Mouse (Mus musculus) heart, postnatal 4 days (tissue): ENCODE measurements around the gene Resp18. TPM values are rescaled to one million over a fixed set of nuclear protein-coding genes. Genes with fewer than 3 reads are reported as not detected.

Source experiments
- DNase-seq: peaks from one replicate; pipeline ENCODE4 v3.0.0; 2021
- total RNA-seq, 2 experiments: library from RNA; stranded (reverse); gene quantifications; 2 replicates each; pipeline ENCODE4 v1.2.3; 2021

Resp18 gene
- not detected for total RNA-seq

DNA sequence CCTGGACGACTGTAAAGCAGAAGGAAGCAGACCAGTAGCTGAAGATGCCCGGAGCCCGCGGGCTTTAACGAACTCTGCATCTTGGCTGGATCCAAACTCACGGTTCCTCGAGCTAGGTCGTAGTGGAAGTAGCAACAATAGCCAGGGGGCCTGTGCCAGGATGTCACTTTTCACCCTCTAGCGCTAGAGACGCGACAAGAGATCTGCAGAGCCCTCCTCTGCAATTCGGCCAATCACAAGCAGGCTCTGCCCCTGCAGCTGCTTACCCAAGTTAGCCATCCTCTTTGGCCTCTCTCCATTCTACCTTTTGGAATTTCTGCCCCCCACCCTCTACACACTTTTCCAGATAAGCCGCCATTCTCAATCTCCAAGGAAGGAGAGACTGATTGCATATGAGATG lies at the start of gene Resp18:
Gene Resp18 (minus strand): TSS at position 188 of the 400 bp plus-strand sequence.
- DNase-seq, result no peak

DNA sequence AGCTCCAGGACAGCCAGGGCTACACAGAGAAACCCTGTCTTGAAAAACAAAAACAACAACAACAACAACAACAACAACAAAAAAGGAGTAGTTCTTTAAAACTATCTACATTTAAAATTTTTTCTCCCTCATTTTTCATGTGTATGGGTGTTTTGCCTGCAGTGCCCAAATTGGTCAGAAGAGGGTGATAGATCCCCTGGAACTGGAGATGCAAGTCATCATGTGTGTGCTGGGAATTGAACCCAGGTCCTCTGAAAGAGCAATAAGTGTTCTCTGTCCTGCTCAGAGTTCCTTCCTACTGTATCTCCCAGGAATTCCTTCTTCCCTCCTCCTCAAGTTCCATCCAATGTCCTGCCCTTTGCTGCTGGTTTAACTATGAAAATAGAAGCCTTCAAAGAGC lies 49.2 kb upstream of the Resp18 start:
- no peak for DNase-seq

DNA sequence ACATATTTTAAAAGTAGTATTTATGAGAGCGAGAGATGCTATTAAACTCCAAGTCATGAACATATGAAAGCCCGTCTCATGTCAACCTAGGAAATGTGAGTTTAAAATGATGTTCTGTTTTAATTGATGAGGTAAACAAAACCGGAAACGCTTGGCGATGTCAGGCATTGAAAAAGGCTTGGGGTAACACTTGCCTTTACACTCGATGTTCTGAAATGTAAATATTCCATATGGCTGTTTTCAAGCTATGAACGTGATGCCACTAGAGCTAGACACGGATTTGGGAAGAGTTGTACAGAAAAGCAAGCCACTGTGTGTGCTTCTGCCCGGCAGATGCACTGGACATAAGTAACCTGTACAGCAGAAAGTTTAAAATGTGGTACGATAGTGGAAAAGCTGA lies 41.0 kb upstream of the Resp18 start:
- DNase-seq, result no peak

DNA sequence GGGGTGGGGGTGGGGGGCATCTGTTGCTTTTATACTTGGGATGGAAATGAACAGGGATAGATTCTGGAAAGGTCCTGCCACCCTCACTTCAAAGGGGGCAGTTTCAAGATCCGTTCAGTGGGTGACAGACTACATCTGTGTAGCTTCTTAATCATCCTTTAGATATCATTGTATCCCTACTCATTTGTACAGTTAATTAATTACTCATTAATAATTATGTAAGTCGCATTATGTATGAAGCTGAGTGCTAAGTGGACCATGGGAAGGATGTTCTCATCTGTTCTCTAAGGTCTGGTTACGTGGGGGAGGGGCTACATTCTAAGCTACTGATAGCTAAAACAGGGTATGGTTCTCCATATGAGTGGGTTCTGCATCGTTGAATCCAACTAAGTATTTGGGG lies 40.5 kb upstream of the Resp18 start:
- DNase-seq, result no peak

DNA sequence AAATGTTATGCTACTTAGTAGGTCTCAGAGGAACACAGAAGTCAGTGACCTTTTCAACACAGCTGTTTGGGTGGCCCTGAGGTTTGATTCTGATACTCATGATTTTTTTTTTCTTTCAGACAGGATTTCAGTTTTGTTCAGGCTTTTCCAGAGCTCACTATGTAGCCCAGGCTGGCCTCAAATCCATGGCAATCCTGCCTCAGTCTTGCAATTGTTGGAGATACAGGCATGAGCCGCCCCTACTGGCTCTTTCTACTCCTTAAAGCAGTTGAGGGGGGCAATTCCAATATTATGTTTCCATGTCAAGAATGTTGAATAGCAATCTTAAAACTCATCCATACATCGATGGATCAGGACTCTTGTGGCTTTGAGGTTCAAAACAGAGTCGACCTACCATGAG lies 40.1 kb upstream of the Resp18 start:
- no peak for DNase-seq

DNA sequence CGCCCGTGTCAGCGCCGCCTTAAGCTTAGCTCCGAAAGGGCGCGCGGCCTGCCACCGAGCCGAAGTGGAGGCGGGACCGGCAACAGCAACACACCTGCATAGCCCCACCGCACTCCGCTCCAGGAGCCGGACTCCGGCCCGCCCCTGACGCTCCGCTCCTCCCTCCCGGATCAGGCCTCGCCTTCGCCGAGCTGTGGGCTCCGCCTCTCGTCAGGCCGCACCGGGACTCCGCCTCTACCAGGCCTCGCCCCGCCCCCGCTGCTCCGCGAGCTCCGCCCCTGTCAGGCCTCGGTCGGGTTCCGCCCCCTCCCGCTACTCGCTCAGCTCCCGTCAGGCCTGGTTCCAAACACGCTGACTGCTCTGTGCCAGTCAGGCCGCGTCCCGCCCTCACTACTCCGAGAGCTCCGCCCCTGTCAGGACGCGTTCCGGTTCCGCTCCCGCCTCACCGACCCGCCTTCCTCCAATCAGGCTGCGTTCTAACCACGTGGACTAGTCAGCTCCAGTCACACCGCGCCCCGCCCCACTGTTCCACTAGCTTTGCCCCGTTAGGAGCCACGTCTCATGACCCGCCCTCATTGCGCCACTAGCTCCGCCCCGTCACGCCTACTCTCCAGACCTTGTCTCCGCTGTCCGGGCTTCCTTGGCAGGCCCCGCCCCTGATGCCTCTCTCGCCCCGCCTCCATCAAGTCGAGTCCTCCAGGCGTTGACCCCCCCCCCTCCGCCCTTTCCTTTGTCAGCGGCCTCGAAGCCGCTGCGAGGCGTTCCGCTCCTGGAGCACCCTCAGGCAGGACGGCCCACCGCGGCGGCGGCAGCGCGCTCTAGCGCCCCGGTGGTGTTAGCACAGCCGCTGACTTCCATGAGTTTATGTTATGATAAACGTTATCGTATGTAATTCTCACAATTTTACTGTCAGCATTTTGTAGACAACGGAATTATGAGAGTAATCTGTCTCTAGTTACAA lies 39.3 kb upstream of the Resp18 start, which contains the start of gene Dnpep:
Gene Dnpep (minus strand): TSS at position 750 of the 961 bp plus-strand sequence.
- DNase-seq, result peak; percentile 100

DNA sequence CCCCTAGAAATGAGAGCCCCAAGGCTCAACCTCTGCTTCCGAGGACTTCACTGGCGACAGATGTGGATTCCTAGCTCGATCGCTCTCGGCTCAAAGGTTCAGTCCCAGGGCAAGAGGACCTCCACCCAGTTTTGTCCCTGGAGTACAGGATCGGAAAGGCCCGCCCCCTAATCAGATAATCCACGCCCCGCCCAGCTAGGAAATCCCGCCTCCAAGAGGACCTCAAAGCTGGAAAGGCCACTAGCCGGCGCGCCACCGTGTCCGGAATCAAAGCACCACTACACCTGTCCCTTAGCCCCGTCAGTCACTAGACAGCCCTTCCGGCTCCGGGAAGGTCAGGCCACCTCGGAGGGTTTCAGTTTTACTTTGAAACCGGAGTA lies 38.6 kb upstream of the Resp18 start:
- DNase-seq, result peak; percentile 90

DNA sequence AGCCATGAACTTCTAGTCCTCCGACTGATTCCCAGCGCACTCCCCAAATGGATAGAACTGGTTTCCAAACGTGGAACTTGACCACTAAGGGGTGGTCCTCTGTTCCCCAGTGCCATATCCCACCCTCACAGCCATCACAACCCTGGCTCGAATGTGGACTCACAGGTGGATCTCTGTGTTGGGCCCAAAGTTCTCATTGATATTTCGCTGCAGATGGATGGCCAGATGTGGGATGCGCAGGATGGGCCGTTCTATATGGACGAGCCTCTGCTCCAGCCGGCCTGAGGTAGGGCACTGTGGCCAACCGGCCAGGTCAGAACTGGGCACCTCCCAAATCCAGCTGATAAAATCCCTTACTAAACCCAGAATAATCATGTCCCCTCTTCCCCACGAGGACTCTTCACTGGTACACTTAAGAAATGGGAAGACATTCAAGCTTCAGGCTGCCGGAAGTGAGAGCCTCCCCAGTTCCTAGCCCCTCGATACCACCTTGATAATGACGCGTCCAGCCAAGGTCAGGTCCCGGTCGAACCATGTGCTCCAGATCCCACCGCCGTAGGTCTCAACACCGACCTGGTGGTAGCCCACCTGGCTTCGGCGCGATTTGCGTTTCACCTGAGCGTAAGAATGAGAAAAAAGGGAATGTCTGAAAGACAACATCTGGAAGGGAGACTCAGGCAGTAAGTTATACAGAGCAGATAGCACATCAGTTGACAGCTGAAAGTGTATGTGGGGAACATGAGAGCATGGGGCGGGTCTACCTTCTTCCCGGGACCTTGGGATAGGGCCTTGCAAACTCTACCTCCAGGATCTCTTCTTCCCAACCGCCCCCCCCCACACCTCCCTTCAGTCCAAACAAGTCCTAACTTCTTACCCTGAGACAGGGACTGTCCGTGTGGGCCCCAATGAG lies 37.5 kb upstream of the Resp18 start:
- DNase-seq, result no peak

DNA sequence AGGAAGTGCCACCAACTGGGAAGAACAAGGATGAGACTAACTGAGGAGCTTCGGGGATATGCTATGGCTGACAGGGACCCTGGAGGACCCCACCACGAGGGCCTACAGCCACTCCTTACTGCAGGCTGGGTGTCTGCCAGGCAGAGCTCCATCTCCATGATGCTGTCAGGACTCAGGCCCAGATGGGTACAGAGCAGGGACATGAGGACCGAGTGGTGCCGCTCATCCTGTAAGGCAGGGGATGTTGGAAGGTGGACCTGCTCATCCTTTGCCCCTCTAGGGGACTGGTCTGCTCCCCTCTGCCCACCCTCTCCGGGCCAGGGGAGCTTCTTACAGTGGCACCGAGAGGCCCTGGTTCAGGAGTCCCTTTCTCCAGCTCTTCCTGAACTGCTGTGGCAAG lies 36.8 kb upstream of the Resp18 start:
- no peak for DNase-seq

DNA sequence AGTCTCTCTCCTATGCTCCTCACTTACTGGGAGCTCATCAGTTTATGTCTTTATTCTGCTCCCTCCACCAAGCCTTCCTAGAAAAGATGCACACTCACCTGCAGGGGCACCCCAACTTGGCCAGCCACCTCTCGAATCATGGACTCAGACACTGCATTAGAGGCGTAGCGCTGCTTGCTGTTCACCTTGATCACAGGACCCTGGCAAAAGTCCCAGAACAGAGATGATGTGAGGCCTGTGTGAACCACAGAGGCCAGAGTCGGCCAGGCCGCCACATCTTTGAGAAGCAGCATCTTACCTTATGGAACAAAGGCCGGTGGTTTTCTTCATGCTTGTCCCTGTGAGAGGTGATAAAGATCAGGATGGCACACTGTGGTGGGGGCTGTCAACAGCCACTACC lies 33.5 kb upstream of the Resp18 start:
- no peak for DNase-seq

DNA sequence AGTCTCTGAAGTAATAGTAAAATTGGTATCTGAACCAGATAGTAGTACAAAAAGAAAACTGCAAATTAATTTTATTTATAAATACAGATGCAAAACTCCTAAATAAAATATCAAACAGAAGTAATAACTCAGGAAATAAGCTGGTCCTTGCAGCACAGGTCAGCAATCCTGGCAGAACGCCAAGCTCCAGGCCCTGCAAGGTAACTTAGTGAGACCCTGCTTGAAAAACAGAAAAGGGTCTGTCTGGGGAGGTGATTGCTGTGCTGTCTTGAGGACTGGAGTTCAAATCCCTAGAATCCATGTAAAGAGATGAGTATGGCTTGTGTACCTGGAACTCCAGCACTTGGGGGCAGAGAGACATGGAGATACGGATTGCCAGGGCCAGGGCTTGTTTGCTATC lies 26.4 kb upstream of the Resp18 start:
- no peak for DNase-seq

DNA sequence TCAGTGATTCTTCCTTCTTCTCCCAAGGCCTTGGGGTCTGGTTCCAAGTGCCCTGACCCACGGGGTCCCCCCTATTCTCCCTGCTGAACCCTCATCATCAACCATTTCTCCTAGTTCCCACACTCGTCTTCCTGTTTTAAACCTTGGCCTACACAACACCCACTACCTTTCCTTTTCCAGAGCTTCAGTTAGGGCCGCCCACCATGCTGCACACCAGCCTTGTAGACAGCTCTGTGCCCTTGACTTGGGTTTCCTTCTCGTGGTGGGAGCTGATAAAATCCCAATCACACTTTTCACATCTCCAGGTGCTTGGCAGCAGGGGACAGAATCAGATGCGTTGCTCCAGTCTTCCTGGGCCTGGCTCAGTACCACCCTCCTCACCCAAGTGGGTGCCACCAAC lies 16.1 kb upstream of the Resp18 start:
- DNase-seq, result no peak

DNA sequence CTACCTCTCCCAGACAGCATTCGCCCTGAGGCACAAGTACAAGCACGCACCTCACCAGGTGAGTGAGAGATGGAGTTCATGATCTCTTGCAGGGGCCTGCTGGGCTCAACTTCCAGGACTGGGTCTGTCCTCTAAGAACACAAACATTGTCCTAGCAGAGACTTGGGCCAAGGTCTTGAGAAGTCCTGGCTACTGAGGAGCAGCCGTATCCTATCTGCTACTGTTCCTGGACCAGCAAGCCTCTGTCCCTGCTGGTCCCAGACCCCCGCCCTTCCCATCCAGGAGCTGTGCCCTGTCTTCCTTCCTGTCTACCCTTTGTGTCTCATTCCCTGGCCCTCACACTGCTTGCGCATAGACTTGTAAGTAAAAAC lies 15.1 kb upstream of the Resp18 start:
- no peak for DNase-seq

DNA sequence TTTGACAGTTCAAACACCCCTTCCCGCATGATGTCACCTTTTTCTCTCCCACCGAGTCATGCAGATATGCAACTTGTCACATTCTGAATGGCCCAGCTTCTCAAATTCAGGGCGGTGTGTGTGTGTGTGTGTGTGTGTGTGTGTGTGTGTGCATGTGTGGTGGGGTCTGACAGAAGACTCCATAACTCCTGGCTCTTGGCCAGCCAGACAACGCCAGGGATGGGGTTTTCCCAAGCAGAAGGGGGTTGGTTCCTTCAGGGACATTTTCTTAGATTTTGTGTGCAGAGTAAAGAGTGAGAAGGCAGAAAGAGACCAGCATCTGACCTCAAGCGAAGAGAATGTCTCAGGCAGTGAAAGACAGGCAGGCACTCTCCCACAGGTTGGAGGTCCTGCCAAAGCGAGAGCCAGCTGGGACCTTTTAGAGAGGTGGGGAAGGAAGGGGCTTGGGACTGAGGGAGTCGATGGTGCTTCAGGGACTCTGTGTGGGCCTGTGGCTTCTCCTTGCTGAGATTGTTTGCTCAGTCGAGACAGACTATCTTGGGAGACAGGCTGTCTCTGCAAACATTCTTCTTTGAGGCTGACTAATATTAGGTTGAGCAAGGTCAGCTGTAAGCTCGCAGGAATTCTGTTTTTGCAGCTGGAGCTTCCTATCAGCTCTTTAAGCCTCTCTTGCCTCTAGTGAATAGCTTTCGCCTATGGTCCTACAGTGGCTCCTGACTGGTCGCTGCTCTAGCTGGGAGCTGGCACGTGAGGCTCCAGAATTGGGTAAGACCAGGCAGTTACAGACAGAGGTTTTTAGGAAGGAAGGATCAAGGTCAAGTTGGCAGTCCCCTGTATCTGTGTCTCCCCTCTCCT lies 14.5 kb upstream of the Resp18 start:
- peak; percentile 26 for DNase-seq

DNA sequence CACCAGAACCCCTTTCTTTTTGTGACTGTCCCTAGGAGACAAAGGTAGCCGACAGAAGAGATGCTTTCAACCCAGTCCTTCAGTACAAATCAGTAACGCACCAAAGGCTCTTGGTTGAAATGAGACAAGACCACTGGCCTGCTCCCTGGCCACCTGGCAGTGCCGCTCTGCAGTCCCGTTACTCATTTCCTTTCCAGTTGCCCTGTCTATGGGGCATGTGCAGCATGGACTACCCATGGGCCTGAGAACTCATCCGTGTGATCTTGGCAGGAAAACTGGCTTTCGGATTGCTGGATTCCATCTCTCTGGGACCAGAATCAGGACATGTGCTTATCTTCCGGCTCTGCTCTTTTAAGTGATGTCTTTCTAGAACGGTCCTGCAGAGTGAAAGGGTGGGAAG lies 13.1 kb upstream of the Resp18 start:
- DNase-seq, result no peak

DNA sequence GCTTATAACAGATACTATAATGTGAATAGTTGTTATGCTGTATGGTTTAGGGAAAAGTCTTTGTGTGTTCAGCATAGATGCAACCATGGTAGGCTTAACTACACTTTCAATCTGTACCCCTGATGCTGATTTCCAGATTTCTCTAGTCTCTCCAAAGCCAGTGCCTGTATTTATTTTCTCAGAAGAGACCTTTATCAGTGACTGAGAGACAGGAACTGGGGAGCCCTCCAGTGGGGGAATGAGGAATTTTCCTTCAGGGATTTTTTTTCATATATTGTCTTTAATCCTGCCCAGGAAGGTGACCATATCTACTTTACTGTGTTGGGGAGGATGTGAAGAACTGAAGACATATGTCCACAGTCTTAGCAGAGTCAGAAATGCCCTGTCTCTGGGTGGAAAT lies 12.4 kb upstream of the Resp18 start:
- peak; percentile 45 for DNase-seq

DNA sequence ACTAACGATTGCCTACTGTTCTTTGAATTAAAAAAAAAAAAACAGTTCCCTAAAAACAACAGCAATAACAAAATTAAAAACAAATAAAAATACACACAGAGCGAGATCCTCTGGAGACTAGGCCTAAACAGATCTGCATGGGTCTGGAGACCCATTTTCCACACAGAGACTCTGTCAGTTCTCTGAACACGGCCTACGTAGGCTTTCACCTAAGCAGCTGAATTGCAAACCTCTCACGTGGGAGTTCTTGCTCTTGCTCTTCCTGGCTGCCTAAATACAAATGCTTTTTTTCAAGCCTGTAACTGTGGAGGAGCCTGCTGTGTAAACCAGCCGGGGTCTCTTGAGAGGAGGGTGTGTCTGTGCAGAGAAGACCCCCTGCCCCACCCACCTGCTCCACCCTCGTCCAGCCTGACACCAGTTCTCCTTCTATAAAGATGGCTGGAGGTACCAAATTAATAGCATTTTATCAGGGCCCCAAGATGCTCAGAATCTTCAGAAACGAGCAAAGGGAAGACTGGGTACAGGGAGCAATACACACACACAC lies 11.7 kb upstream of the Resp18 start:
- no peak for DNase-seq

DNA sequence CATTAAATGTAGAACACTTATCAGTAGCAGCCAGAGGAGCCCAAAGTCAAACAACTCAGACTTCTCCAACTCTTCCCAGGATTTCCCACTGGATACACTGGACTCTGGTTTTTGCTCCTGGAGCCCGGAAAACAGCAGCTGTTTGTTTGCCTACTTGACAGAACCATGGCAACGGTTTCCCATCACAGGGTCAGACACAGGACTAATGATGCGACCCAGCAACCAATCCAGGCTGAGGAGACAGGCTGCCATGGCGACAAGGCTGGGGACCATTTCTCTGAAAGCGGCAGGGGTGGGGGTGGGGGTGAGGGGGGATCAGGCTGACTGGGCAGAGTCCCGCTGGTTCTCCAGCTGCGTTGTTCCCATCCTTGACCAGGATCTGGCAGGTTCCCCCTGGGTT lies 11.2 kb upstream of the Resp18 start:
- peak; percentile 27 for DNase-seq

DNA sequence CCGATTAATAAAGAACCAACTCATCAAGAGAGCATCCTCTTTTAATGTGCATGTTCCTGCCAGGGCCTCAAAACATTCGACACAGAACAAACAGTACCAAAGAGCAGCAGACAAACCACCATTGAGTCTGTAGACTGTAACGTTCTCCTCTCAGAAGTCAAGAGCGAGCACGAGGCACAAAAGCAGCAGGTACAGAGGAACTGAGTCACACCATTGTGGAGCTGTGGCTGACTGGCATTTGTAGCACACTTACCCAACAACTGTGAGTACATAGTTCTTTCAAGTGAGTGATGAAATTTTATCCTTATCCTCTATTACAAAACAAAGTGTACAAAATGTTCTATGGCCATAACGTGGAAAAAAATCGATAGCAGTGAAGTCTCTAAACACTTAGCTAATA lies 6.7 kb upstream of the Resp18 start:
- DNase-seq, result no peak

DNA sequence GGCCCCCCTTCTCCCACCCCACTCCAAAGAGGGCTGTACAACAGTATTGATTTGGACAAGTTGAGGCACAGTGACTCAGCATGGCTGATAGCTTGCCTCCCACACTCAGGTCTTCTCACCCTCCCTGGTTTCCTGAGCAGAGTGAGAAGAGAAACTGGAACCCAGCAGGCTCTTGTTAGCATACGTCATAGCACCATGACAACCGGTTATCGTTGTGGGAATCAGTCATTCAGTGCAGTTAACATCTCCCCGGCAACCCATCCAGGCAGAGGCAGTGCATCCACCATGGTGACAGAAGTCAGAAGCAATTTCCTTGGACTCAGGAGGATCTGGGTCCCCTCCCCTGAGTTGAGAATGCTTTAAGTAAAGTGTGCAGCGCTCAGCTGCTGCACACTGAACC lies 4.8 kb upstream of the Resp18 start:
- DNase-seq, result no peak

DNA sequence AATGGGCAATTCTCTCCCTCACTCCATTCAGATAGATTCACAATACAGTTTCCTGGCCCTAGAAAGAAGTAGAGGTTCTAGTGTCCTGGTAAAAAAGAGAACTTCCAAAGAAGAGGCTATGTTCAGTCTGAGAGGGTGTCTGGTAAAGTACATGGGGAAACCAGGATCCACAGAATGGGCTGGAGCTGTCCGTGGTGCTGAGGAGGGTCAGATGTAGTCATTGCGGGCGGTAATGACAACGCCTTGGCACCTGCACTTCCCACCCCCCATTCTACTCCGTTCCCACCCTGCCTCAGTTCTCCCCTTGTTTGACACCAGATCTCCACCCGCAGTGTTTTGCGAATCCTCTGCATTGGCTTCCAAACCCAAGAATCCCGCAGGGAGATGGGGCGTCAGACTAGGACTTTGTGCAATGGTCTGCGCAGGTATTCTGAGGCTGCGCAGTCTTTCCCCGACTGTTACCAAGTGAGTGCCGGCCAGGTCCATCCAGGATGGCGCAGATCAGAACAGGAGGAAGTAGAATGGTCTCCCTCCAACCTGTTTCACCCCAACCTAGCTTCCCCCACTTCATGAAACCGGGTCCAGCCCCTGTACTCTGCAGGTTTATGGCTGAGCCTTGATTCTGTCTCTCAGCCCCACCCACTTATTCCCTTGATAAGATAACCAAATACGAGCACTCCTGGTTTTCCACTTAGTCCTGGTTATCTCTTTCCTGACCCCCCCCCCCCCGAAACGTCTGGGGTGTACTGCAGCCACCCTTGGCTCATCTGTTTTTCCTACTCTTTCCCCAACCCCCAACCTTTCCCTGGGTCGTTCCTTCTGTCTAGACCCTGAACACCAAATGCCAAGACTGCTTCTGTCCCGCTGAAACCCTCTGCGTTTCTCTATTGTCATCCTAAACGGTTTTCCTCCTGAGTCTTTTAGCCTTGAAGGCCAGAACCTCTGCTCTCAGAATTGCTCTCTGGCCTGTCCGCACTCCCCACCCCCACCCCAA lies 723 bp downstream of the Resp18 start:
- peak; percentile 76 for DNase-seq
